7 mouse cellular contexts compared by ENCODE assay signal in genomic region chr2:83813273-83813892, GRCm38 (mm10). TPM values are rescaled to one million over a fixed set of nuclear protein-coding genes. Genes with fewer than 3 reads are reported as not detected.
DNase-seq lines count a peak whose midpoint lies in the region; ATAC-seq and TF ChIP-seq lines count a peak whose summit lies in the region.

No protein-coding gene starts in this region.

- H3K4me2 ChIP-seq in lung, embryonic 14.5 days, result peak overlapping the region; percentile 94
- H3K4me2 ChIP-seq in hindbrain, postnatal 0 days (ENCODE audit: low read depth, low read length), result peak overlapping the region; percentile 63
- peak overlapping the region; percentile 57 for H3K4me2 ChIP-seq in neural tube, embryonic 13.5 days

- no peaks in the 10 kb centered on the region for H3K9me3 ChIP-seq in lung, embryonic 14.5 days (ENCODE audit: low read depth, low read length)
- no peaks in the 10 kb centered on the region for H3K9me3 ChIP-seq in hindbrain, postnatal 0 days (ENCODE audit: low read length)
- no peaks in the 10 kb centered on the region for H3K9me3 ChIP-seq in neural tube, embryonic 13.5 days

- H3K27me3 ChIP-seq in lung, embryonic 14.5 days (ENCODE audit: insufficient read depth, low read length), result peaks cover 17% of the 10 kb centered on the region
- no peaks in the 10 kb centered on the region for H3K27me3 ChIP-seq in hindbrain, postnatal 0 days (ENCODE audit: insufficient read depth, low read length)
- no peaks in the 10 kb centered on the region for H3K27me3 ChIP-seq in neural tube, embryonic 13.5 days

- H3K4me3 ChIP-seq in lung, embryonic 14.5 days (ENCODE audit: low read depth, low read length), result peak overlapping the region; percentile 62
- peak overlapping the region; percentile 88 for H3K4me3 ChIP-seq in hindbrain, postnatal 0 days (ENCODE audit: low read length)
- H3K4me3 ChIP-seq in neural tube, embryonic 13.5 days, result peak overlapping the region; percentile 62

- H3K9ac ChIP-seq in lung, embryonic 14.5 days, result no peak overlapping the region; the same call in 1 of the 2 replicates
- H3K9ac ChIP-seq in hindbrain, postnatal 0 days (replicated peaks; ENCODE audit: low read length), result peak overlapping the region; percentile 94
- peak overlapping the region; percentile 93 for H3K9ac ChIP-seq in neural tube, embryonic 13.5 days

- H3K36me3 ChIP-seq in lung, embryonic 14.5 days (ENCODE audit: insufficient read depth), result no peaks in the 10 kb centered on the region
- no peaks in the 10 kb centered on the region for H3K36me3 ChIP-seq in hindbrain, postnatal 0 days (ENCODE audit: insufficient read depth, low read length)
- H3K36me3 ChIP-seq in neural tube, embryonic 13.5 days, result no peaks in the 10 kb centered on the region

- ATAC-seq in lung, embryonic 14.5 days (ENCODE audit: insufficient read depth), result no peak
- ATAC-seq in hindbrain, postnatal 0 days, result peak; percentile 59
- peak; percentile 59 for ATAC-seq in neural tube, embryonic 13.5 days (ENCODE audit: low read depth)

- 14% methylated on average over 10 of the region's 10 CpGs for whole genome bisulfite sequencing in lung, embryonic 14.5 days
- 9% methylated on average over 10 of the region's 10 CpGs for WGBS in hindbrain, postnatal 0 days
- 6% methylated on average over 10 of the region's 10 CpGs for WGBS in neural tube, embryonic 13.5 days

- no peak overlapping the region for H3K27ac ChIP-seq in lung, embryonic 14.5 days (ENCODE audit: low read depth)
- H3K27ac ChIP-seq in hindbrain, postnatal 0 days, result peak overlapping the region; percentile 98
- H3K27ac ChIP-seq in neural tube, embryonic 13.5 days (replicated peaks), result peak overlapping the region; percentile 97

- no peaks in the 10 kb centered on the region for H3K4me1 ChIP-seq in lung, embryonic 14.5 days (ENCODE audit: insufficient read depth)
- H3K4me1 ChIP-seq in hindbrain, postnatal 0 days (ENCODE audit: insufficient read depth, low read length), result peaks cover 5% of the 10 kb centered on the region; the same call in 1 of the 2 replicates
- peaks cover 32% of the 10 kb centered on the region for H3K4me1 ChIP-seq in neural tube, embryonic 13.5 days (replicated peaks)

- no peak for DNase-seq in lung, embryonic 14.5 days
- DNase-seq in lung, postnatal 4 days, result no peak
- DNase-seq in cerebellum, postnatal 36 days, result peak; percentile 11 to 46
- peak; percentile 59 for DNase-seq in hindbrain, postnatal 0 days (ENCODE audit: low spot score)
- no peak for DNase-seq in embryo, embryonic 10 days (ENCODE audit: low spot score)
- no peak for DNase-seq in T-cell, adult 2 months (ENCODE audit: low spot score)

- TF ChIP-seq CTCF in lung, embryonic 14.5 days (IDR thresholded peaks at IDR 0.05; ENCODE audit: low read depth), result no peak
- no peak for TF ChIP-seq CTCF in hindbrain, postnatal 0 days (IDR thresholded peaks at IDR 0.05; ENCODE audit: low read depth)

RNA-seq across cellular contexts. Expression of gene Fam171b, which starts 0.9 kb away (rescaled TPM):
- polyA plus RNA-seq in lung, embryonic 14.5 days (2014; fragmentation: Nextera tagmentation; extraction: Ambion mirVana), result 2.2 and 2.4 TPM in 2 replicates
- total RNA-seq in hindbrain, postnatal 0 days (2014; rRNA removed), result 70.3 and 75.5 TPM in 2 replicates
- polyA plus RNA-seq in hindbrain, postnatal 0 days (2015; fragmentation: Nextera tagmentation; extraction: Ambion mirVana), result 69.0 and 72.1 TPM in 2 replicates
- 79.8 and 86.9 TPM in 2 replicates for polyA plus RNA-seq in neural tube, embryonic 13.5 days (2015; fragmentation: Nextera tagmentation; extraction: Ambion mirVana)

Comparison
In these comparisons a context has a peak if more than half of its experiments do, and no peak if none do; other contexts are left out.
1. DNase-seq: peak in cerebellum, postnatal 36 days (2 of 2) and hindbrain, postnatal 0 days (single experiment); none in lung, embryonic 14.5 days (single experiment), lung, postnatal 4 days (0 of 2), embryo, embryonic 10 days (single experiment) and T-cell, adult 2 months (single experiment).
2. RNA of gene Fam171b, which starts 0.9 kb away (polyA plus RNA-seq): 79.8 to 86.9 TPM in neural tube, embryonic 13.5 days and 69.0 to 72.1 TPM in hindbrain, postnatal 0 days; 2.2 to 2.4 TPM in lung, embryonic 14.5 days; every median in the first group is over 10 times any median in the second.
3. Peak in every context shown above with its lines, with median percentiles within 50 percentile points of each other: H3K4me2 ChIP-seq and H3K4me3 ChIP-seq.